Mouse (Mus musculus) CH12.LX (cell line): ENCODE data around the gene Gpr15. TPM values are rescaled to one million over a fixed set of nuclear protein-coding genes. Genes with fewer than 3 reads are reported as not detected.

Source experiments
- DNase-seq: peaks from one replicate; pipeline ENCODE4 v3.0.0-alpha.2; 2013; ENCODE audit errors: extremely low read depth
- H3K27ac ChIP-seq: 2 replicates; pipeline ENCODE4 v1.5.1; 2012; ENCODE audit warnings: low read depth, mild to moderate bottlenecking, control low read depth, moderate library complexity; ENCODE audit not compliant: insufficient read depth
- H3K27me3 ChIP-seq: replicated peaks from 2 replicates; pipeline ENCODE3; 2012; ENCODE audit warnings: inconsistent platforms
- H3K36me3 ChIP-seq, 2 experiments: replicated peaks in 1 of 2; 2 replicates each; pipeline versions ENCODE3 to v1.6.1; 2012; ENCODE audit warnings: inconsistent platforms in 1 of 2, low read length in 1 of 2, mild to moderate bottlenecking in 1 of 2, mixed read lengths in 1 of 2, moderate library complexity in 1 of 2; ENCODE audit not compliant: control insufficient read depth in 1 of 2, insufficient read depth in 1 of 2
- H3K4me1 ChIP-seq, 2 experiments: 2 replicates each; pipeline ENCODE4 v1.6.1; 2012; ENCODE audit warnings: inconsistent platforms in 1 of 2, moderate library complexity in 1 of 2; ENCODE audit not compliant: insufficient read depth in 2 of 2, control insufficient read depth in 1 of 2
- H3K4me2 ChIP-seq: 2 replicates; pipeline ENCODE4 v1.6.1; 2012; ENCODE audit warnings: low read depth, mild to moderate bottlenecking, control low read depth; ENCODE audit not compliant: poor library complexity, insufficient read depth, severe bottlenecking
- H3K4me3 ChIP-seq, 3 experiments: fragments of 150-350 bp in 1 of 3; sonication (generic) in 1 of 3; replicated peaks in 1 of 3; 2 replicates each; pipeline versions ENCODE3 to v1.5.1; 2011 to 2012; ENCODE audit warnings: low read depth in 2 of 3, low read length in 2 of 3, mild to moderate bottlenecking in 2 of 3, moderate library complexity in 2 of 3, control low read depth in 1 of 3, improper control_type of control experiment in 1 of 3, inconsistent platforms in 1 of 3, mixed read lengths in 1 of 3; ENCODE audit not compliant: poor library complexity in 1 of 3
- H3K79me2 ChIP-seq: replicated peaks from 2 replicates; pipeline ENCODE4 v1.6.1; 2012; ENCODE audit warnings: mild to moderate bottlenecking, moderate library complexity; ENCODE audit not compliant: control insufficient read depth, poor library complexity, insufficient read depth, severe bottlenecking; ENCODE audit errors: extremely low read depth
- H3K9ac ChIP-seq: 2 replicates; pipeline ENCODE4 v1.6.1; 2012; ENCODE audit warnings: low read depth, mild to moderate bottlenecking, control low read depth, moderate library complexity; ENCODE audit not compliant: insufficient read depth
- H3K9me3 ChIP-seq: replicated peaks from 2 replicates; pipeline ENCODE3; 2012; ENCODE audit warnings: low read length, inconsistent platforms, mixed read lengths
- BHLHE40 ChIP-seq: IDR thresholded peaks from 2 replicates; pipeline ENCODE4 v1.6.1; 2011; ENCODE audit warnings: mild to moderate bottlenecking, low read depth, low read length, improper control_type of control experiment
- CHD1 ChIP-seq: IDR thresholded peaks from 2 replicates; pipeline ENCODE4 v1.6.1; 2012; ENCODE audit warnings: low read depth, low read length, improper control_type of control experiment, inconsistent platforms
- CHD2 ChIP-seq: IDR thresholded peaks from 2 replicates; pipeline ENCODE4 v1.6.1; 2011; ENCODE audit warnings: low read length, improper control_type of control experiment
- ETS1 ChIP-seq: conservative IDR thresholded peaks from 2 replicates; pipeline ENCODE4 v1.6.1; 2012; ENCODE audit warnings: low read depth, mild to moderate bottlenecking, inconsistent platforms, low read length, improper control_type of control experiment, moderate library complexity
- IRF4 ChIP-seq: IDR thresholded peaks from 2 replicates; pipeline ENCODE4 v1.6.1; 2014; ENCODE audit warnings: low read depth, mild to moderate bottlenecking, inconsistent platforms, low read length, improper control_type of control experiment
- JUND ChIP-seq: conservative IDR thresholded peaks from 2 replicates; pipeline ENCODE4 v1.6.1; 2011; ENCODE audit warnings: low read depth, low read length, improper control_type of control experiment
- KAT2A ChIP-seq: IDR thresholded peaks from 2 replicates; pipeline ENCODE4 v1.6.1; 2012; ENCODE audit warnings: low read length, improper control_type of control experiment, inconsistent platforms; ENCODE audit not compliant: insufficient replicate concordance
- MAFK ChIP-seq: IDR thresholded peaks from 2 replicates; pipeline ENCODE4 v1.6.1; 2011; ENCODE audit warnings: low read length, improper control_type of control experiment; ENCODE audit not compliant: insufficient replicate concordance
- MAZ ChIP-seq: IDR thresholded peaks from 2 replicates; pipeline ENCODE4 v1.6.1; 2012; ENCODE audit warnings: low read depth, mild to moderate bottlenecking, inconsistent platforms, low read length, improper control_type of control experiment, moderate library complexity
- MEF2A ChIP-seq: IDR thresholded peaks from 2 replicates; pipeline ENCODE4 v1.6.1; 2014; ENCODE audit warnings: low read depth, mild to moderate bottlenecking, inconsistent platforms, low read length, improper control_type of control experiment, borderline replicate concordance
- MYC ChIP-seq: IDR thresholded peaks from 2 replicates; pipeline ENCODE4 v1.6.1; 2011; ENCODE audit warnings: low read depth, mild to moderate bottlenecking, improper control_type of control experiment, low read length
- RAD21 ChIP-seq: IDR thresholded peaks from 2 replicates; pipeline ENCODE4 v1.6.1; 2011; ENCODE audit warnings: low read depth, mild to moderate bottlenecking, low read length, improper control_type of control experiment, moderate library complexity
- SMC3 ChIP-seq: IDR thresholded peaks from 2 replicates; pipeline ENCODE4 v1.6.1; 2011; ENCODE audit warnings: low read depth, low read length, improper control_type of control experiment
- TBP ChIP-seq: conservative IDR thresholded peaks from 2 replicates; pipeline ENCODE4 v1.6.1; 2011; ENCODE audit warnings: low read depth, low read length, improper control_type of control experiment
- TCF12 ChIP-seq: IDR thresholded peaks from 2 replicates; pipeline ENCODE4 v1.6.1; 2014; ENCODE audit warnings: low read depth, mild to moderate bottlenecking, inconsistent platforms, low read length, improper control_type of control experiment
- UBTF ChIP-seq: IDR thresholded peaks from 2 replicates; pipeline ENCODE4 v1.6.1; 2012; ENCODE audit warnings: low read depth, mild to moderate bottlenecking, inconsistent platforms, low read length, improper control_type of control experiment, moderate library complexity
- USF2 ChIP-seq: conservative IDR thresholded peaks from 2 replicates; pipeline ENCODE4 v1.6.1; 2011; ENCODE audit warnings: low read depth, low read length, improper control_type of control experiment
- ZMIZ1 ChIP-seq: IDR thresholded peaks from 2 replicates; pipeline ENCODE4 v1.6.1; 2012; ENCODE audit warnings: low read depth, mild to moderate bottlenecking, inconsistent platforms, low read length, improper control_type of control experiment
- dilution Hi-C: fragments of 300-500 bp; cut with MboI; formaldehyde crosslinking; loops from 2 replicates; pipeline ENCODE4 v1.14.3; 2020; ENCODE audit warnings: low sequenced_read_pairs; ENCODE audit not compliant: extremely low pct_unique_long_range_greater_than_20kb, extremely low pct_ligation_motif_present
- in situ Hi-C: fragments of 300-500 bp; cut with MboI; formaldehyde crosslinking; loops from 3 replicates; pipeline ENCODE4 v1.14.3; 2019; ENCODE audit warnings: low sequenced_read_pairs, low pct_ligation_motif_present, low pct_unique_long_range_greater_than_20kb, mixed read lengths
- polyA plus RNA-seq: library from polyadenylated mRNA; unstranded; fragments of >175 nt; gene quantifications from 2 replicates; pipeline ENCODE4 v1.2.1, GENCODE M21; 2012; ENCODE audit warnings: low read depth; ENCODE audit not compliant: insufficient read length
- total RNA-seq, 2 experiments: library from RNA; depleted of rRNA; stranded (reverse); fragments of 300-350 nt in 1 of 2; fragments of >200 nt in 1 of 2; gene quantifications; 2 replicates each; pipeline ENCODE4 v1.2.3; 2012 to 2014

The Gpr15 gene
- total and polyA plus RNA-seq, 3 experiments = 3.9 to 13.8 (median 8.3) TPM

GRCm38 (mm10) chr16:58700816-58701424 is 17.9 kb downstream of the Gpr15 start (continued):
- TF ChIP-seq ETS1 (no peak), BHLHE40 (no peak), TBP (peak; percentile 91), MYC (peak; percentile 14), CHD1 (no peak; the same call in none of the 2 replicates), USF2 (no peak), SMC3 (no peak), RAD21 (no peak), ZMIZ1 (no peak)
- TF ChIP-seq, all 38 proteins: peak for 13

DNA sequence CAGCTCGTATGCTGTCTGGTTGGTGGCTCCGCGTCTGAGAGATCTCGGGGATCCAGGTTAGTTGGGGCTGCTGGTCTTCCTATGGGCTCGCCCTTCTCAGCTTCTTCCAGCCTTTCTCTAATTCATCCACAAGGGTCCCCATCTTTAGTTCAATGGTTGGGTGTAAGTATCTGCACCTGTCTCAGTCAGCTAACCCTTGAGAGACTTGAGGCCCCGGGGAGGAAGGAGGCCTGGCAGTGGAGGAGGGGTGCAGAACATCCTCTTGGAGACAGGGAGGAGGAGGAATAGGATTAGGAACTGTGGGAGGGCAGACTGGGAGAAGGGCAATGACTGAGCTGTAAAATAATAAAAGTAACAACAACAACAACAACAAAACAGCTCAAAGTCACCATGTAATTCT is 18.7 kb downstream of the Gpr15 start:
- in situ Hi-C loops = loop anchor here (10.0 kb wide), 2 partner anchors 185 to 815 kb away; no protein-coding TSS in a partner anchor
- peaks cover 15 to 74% of the 10 kb centered on the region in 2 experiments for H3K4me1 ChIP-seq
- TF ChIP-seq KAT2A (no peak), TBP (0 out of 2 replicates have a peak, but pooled peaks have one; percentile 30), CHD2 (peak; percentile 84), BHLHE40 (no peak), MEF2A (0 out of 2 replicates have a peak, but pooled peaks have one; percentile 29), UBTF (no peak), TCF12 (peak; percentile 56), IRF4 (peak; percentile 23; the same call in 1 of the 2 replicates)
- TF ChIP-seq, all 38 proteins: peak for 5
- Histone ChIP-seq H3K9ac (peak overlapping the region; percentile 91), H3K4me3 (peak overlapping the region in 2 of 3 experiments; percentile 40 to 45), H3K9me3 (no peaks in the 10 kb centered on the region), H3K27ac (peak overlapping the region; percentile 89), H3K27me3 (peaks cover 1% of the 10 kb centered on the region), H3K36me3 (no peaks in the 10 kb centered on the region), H3K79me2 (no peaks in the 10 kb centered on the region; the same call in 1 of the 2 replicates), H3K4me2 (peak overlapping the region; percentile 97)
- no peak for DNase-seq
- dilution Hi-C loops = no loop called here

DNA sequence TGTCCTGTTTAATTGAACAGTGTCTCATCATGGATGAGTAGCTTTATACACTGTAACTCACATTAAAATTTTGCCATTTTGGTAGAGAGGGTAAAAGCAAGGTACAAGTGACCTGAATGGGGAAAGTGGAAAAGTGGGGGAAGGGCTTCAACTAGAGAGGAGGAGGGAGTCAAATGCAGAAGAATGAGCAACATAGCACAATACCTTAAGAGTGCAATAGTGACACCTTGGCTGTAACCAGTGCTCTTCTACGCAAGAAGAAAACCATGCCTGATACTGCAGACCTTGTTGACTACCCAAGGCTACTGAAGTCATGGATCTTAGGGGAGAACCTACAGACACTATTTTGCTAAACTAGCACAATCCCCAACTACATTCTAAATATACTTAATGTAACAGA is 21.6 kb downstream of the Gpr15 start:
- Histone ChIP-seq H3K9me3 (no peaks in the 10 kb centered on the region), H3K4me3 (no peak overlapping the region), H3K79me2 (no peaks in the 10 kb centered on the region; the same call in 1 of the 2 replicates), H3K4me2 (0 out of 2 replicates have a peak overlapping the region, but pooled peaks have one; percentile 17), H3K4me1 (peaks cover 10 to 49% of the 10 kb centered on the region in 2 experiments), H3K9ac (no peak overlapping the region; the same call in 1 of the 2 replicates), H3K27ac (peak overlapping the region; percentile 65), H3K27me3 (no peaks in the 10 kb centered on the region), H3K36me3 (no peaks in the 10 kb centered on the region)
- dilution Hi-C loops = no loop called here
- DNase-seq = no peak
- in situ Hi-C loops = no loop called here
- TF ChIP-seq UBTF = no peak
- TF ChIP-seq JUND = 0 out of 2 replicates have a peak, but pooled peaks have one; percentile 18
- TF ChIP-seq CHD2 = no peak; the same call in 1 of the 2 replicates
- TF ChIP-seq CHD1 = peak; percentile 65; the same call in 1 of the 2 replicates
- no peak for TF ChIP-seq MAZ
- peak; percentile 60; the same call in 1 of the 2 replicates for TF ChIP-seq MAFK
- peak; percentile 14; the same call in 1 of the 2 replicates for TF ChIP-seq SMC3
- TF ChIP-seq ZMIZ1 = 0 out of 2 replicates have a peak, but pooled peaks have one; percentile 4
